In genomic region chr2:91978547-91978946, GRCm38 (mm10) we compare ENCODE assay signal across 18 mouse cellular contexts. TPM values are rescaled to one million over a fixed set of nuclear protein-coding genes. Genes with fewer than 3 reads are reported as not detected.
DNase-seq lines count a peak whose midpoint lies in the region; ATAC-seq and TF ChIP-seq lines count a peak whose summit lies in the region.
"Had no signal": no experiment of that assay in that cellular context is flagged by ENCODE, and none has a peak within 500 bp of the region (broad histone marks: within the 10 kb centered on the region; RNA-seq: fewer than 3 reads in every experiment).

No protein-coding gene starts in this region.

- WGBS in heart, embryonic 12.5 days = 11% methylated on average over 2 of the region's 2 CpGs
- 17% methylated on average over 2 of the region's 2 CpGs for WGBS in lung, embryonic 16.5 days
- 35% methylated on average over 2 of the region's 2 CpGs for WGBS in embryonic facial prominence, embryonic 12.5 days
- WGBS in limb, embryonic 14.5 days = 24% methylated on average over 2 of the region's 2 CpGs

- no peak for ATAC-seq in heart, embryonic 12.5 days (ENCODE audit: insufficient number of reproducible peaks, low FRiP score)
- ATAC-seq in lung, embryonic 16.5 days (ENCODE audit: low read depth) = peak; percentile 35; the same call in 1 of the 2 replicates
- no peak; the same call in 1 of the 2 replicates for ATAC-seq in embryonic facial prominence, embryonic 12.5 days (ENCODE audit: insufficient number of reproducible peaks, insufficient read depth, low FRiP score, low TSS enrichment)
- ATAC-seq in limb, embryonic 14.5 days (ENCODE audit: low FRiP score, low read depth) = peak; percentile 56; the same call in 1 of the 2 replicates
- ATAC-seq: hindbrain, embryonic 16.5 days had no signal

- intact Hi-C loops in heart, postnatal 10 days (cut with DNase I) = no loop called here

- H3K9me3 ChIP-seq in heart, embryonic 12.5 days (replicated peaks) = no peaks in the 10 kb centered on the region
- H3K9me3 ChIP-seq in lung, embryonic 16.5 days (ENCODE audit: control insufficient read depth, low read length) = no peaks in the 10 kb centered on the region
- no peaks in the 10 kb centered on the region for H3K9me3 ChIP-seq in embryonic facial prominence, embryonic 12.5 days
- no peaks in the 10 kb centered on the region for H3K9me3 ChIP-seq in limb, embryonic 14.5 days (ENCODE audit: control insufficient read depth, low read length)
- H3K9me3 ChIP-seq: G1E had no signal

- H3K36me3 ChIP-seq in heart, embryonic 12.5 days = peaks cover 4% of the 10 kb centered on the region; the same call in 1 of the 2 replicates
- no peaks in the 10 kb centered on the region for H3K36me3 ChIP-seq in lung, embryonic 16.5 days (ENCODE audit: control insufficient read depth, insufficient read depth, low read length)
- no peaks in the 10 kb centered on the region for H3K36me3 ChIP-seq in embryonic facial prominence, embryonic 12.5 days
- peaks cover 6% of the 10 kb centered on the region; the same call in 1 of the 2 replicates for H3K36me3 ChIP-seq in limb, embryonic 14.5 days (ENCODE audit: control insufficient read depth, insufficient read depth, low read length)
- H3K36me3 ChIP-seq: G1E had no signal

- no peak overlapping the region for H3K9ac ChIP-seq in heart, embryonic 12.5 days
- no peak overlapping the region for H3K9ac ChIP-seq in lung, embryonic 16.5 days (ENCODE audit: low read length)
- H3K9ac ChIP-seq in embryonic facial prominence, embryonic 12.5 days = no peak overlapping the region
- no peak overlapping the region for H3K9ac ChIP-seq in limb, embryonic 14.5 days (ENCODE audit: low read depth, low read length, severe bottlenecking)

- TF ChIP-seq POLR2A in limb, embryonic 14.5 days (IDR thresholded peaks at IDR 0.05; ENCODE audit: borderline replicate concordance, extremely low read depth, insufficient read depth, insufficient read length) = no peak

- no peak overlapping the region for H3K4me2 ChIP-seq in heart, embryonic 12.5 days
- no peak overlapping the region for H3K4me2 ChIP-seq in lung, embryonic 16.5 days (ENCODE audit: low read depth, low read length)
- no peak overlapping the region for H3K4me2 ChIP-seq in embryonic facial prominence, embryonic 12.5 days (replicated peaks)
- no peak overlapping the region for H3K4me2 ChIP-seq in limb, embryonic 14.5 days (replicated peaks; ENCODE audit: low read depth, low read length, severe bottlenecking)

- H3K4me3 ChIP-seq in heart, embryonic 12.5 days = no peak overlapping the region
- no peak overlapping the region for H3K4me3 ChIP-seq in lung, embryonic 16.5 days (ENCODE audit: low read length)
- H3K4me3 ChIP-seq in embryonic facial prominence, embryonic 12.5 days = no peak overlapping the region
- H3K4me3 ChIP-seq in limb, embryonic 14.5 days (replicated peaks; ENCODE audit: low read length) = no peak overlapping the region

- H3K4me1 ChIP-seq in heart, embryonic 12.5 days (replicated peaks) = peaks cover 47% of the 10 kb centered on the region
- H3K4me1 ChIP-seq in lung, embryonic 16.5 days (replicated peaks; ENCODE audit: control insufficient read depth, insufficient read depth, low read length) = peaks cover 19% of the 10 kb centered on the region
- H3K4me1 ChIP-seq in embryonic facial prominence, embryonic 12.5 days = peaks cover 23% of the 10 kb centered on the region
- H3K4me1 ChIP-seq in limb, embryonic 14.5 days (ENCODE audit: control insufficient read depth, insufficient read depth, low read length) = peaks cover 9% of the 10 kb centered on the region

- peak overlapping the region; percentile 57 for H3K27ac ChIP-seq in heart, embryonic 12.5 days (ENCODE audit: poor library complexity, severe bottlenecking)
- no peak overlapping the region for H3K27ac ChIP-seq in lung, embryonic 16.5 days (ENCODE audit: low read length)
- H3K27ac ChIP-seq in embryonic facial prominence, embryonic 12.5 days = peak overlapping the region; percentile 54; the same call in 1 of the 2 replicates
- H3K27ac ChIP-seq in limb, embryonic 14.5 days (replicated peaks; ENCODE audit: low read depth, low read length) = no peak overlapping the region

- DNase-seq in heart, postnatal 10 days = no peak
- DNase-seq in lung, postnatal 36 days = no peak
- DNase-seq in limb, embryonic 14.5 days (ENCODE audit: low spot score) = peak; percentile 66
- no peak for DNase-seq in cerebellum, adult 9-10 months
- DNase-seq: adrenal gland, postnatal 36 days; cerebellum, adult 11 months; gastrocnemius, postnatal 25 days; kidney, postnatal 10 days; left cerebral cortex, postnatal 4 days; lung, adult 18-20 months; thymus, postnatal 14 days had no signal

- H3K27me3 ChIP-seq in heart, embryonic 12.5 days (replicated peaks) = peaks cover 31% of the 10 kb centered on the region
- peaks cover 30% of the 10 kb centered on the region for H3K27me3 ChIP-seq in lung, embryonic 16.5 days (ENCODE audit: control insufficient read depth, insufficient read depth, low read depth, low read length)
- H3K27me3 ChIP-seq in embryonic facial prominence, embryonic 12.5 days = peaks cover 43% of the 10 kb centered on the region
- H3K27me3 ChIP-seq in limb, embryonic 14.5 days (ENCODE audit: control insufficient read depth, insufficient read depth, low read length) = peaks cover 27% of the 10 kb centered on the region

RNA-seq across cellular contexts. Expression of gene Dgkz, which starts 2.9 kb away (rescaled TPM):
- 43.8 and 48.8 TPM in 2 replicates for polyA plus RNA-seq in heart, embryonic 12.5 days (2016; fragmentation: Nextera tagmentation; extraction: Ambion mirVana)
- 10 to 100 TPM; 64.3 to 85.9 TPM for total RNA-seq in heart, postnatal 10 days (2021)
- 55.9 and 59.7 TPM in 2 replicates for polyA plus RNA-seq in lung, embryonic 16.5 days (2015; fragmentation: Nextera tagmentation; extraction: Ambion mirVana)
- polyA plus RNA-seq in embryonic facial prominence, embryonic 12.5 days (2016; fragmentation: Nextera tagmentation; extraction: Ambion mirVana) = 39.1 and 40.8 TPM in 2 replicates
- 97.1 and 109 TPM in 2 replicates for polyA plus RNA-seq in limb, embryonic 14.5 days (2012; rRNA removed)
- 40.4 and 42.4 TPM in 2 replicates for polyA plus RNA-seq in limb, embryonic 14.5 days (2014; fragmentation: Nextera tagmentation; extraction: Ambion mirVana)

RNA-seq across cellular contexts. Expression of gene Gm9821, which starts 33.0 kb away (rescaled TPM):
- polyA plus RNA-seq in heart, embryonic 12.5 days (2016; fragmentation: Nextera tagmentation; extraction: Ambion mirVana) = 3.2 and 4.0 TPM in 2 replicates
- total RNA-seq in heart, postnatal 10 days (2021) = not detected
- polyA plus RNA-seq in lung, embryonic 16.5 days (2015; fragmentation: Nextera tagmentation; extraction: Ambion mirVana) = 0.33 and 0.88 TPM in 2 replicates
- 0.36 and 0.73 TPM in 2 replicates for polyA plus RNA-seq in embryonic facial prominence, embryonic 12.5 days (2016; fragmentation: Nextera tagmentation; extraction: Ambion mirVana)
- polyA plus RNA-seq in limb, embryonic 14.5 days (2012; rRNA removed) = 0.05 TPM in 1 of 2 replicates, not detected in the other
- polyA plus RNA-seq in limb, embryonic 14.5 days (2014; fragmentation: Nextera tagmentation; extraction: Ambion mirVana) = 0.37 and 0.56 TPM in 2 replicates
- total RNA-seq: adrenal gland, postnatal 36 days; gastrocnemius, postnatal 25 days; layer of hippocampus, postnatal 14 days; left cerebral cortex, postnatal 4 days had no signal

RNA-seq across cellular contexts. Expression of gene Creb3l1, which starts 45.8 kb away (rescaled TPM):
- 6.1 and 6.7 TPM in 2 replicates for polyA plus RNA-seq in heart, embryonic 12.5 days (2016; fragmentation: Nextera tagmentation; extraction: Ambion mirVana)
- total RNA-seq in heart, postnatal 10 days (2021) = 10 to 100 TPM; 15.6 to 16.0 TPM
- 13.3 and 15.1 TPM in 2 replicates for polyA plus RNA-seq in lung, embryonic 16.5 days (2015; fragmentation: Nextera tagmentation; extraction: Ambion mirVana)
- 3.3 and 3.6 TPM in 2 replicates for polyA plus RNA-seq in embryonic facial prominence, embryonic 12.5 days (2016; fragmentation: Nextera tagmentation; extraction: Ambion mirVana)
- polyA plus RNA-seq in limb, embryonic 14.5 days (2012; rRNA removed) = 28.5 and 35.0 TPM in 2 replicates
- polyA plus RNA-seq in limb, embryonic 14.5 days (2014; fragmentation: Nextera tagmentation; extraction: Ambion mirVana) = 31.3 and 37.5 TPM in 2 replicates

RNA-seq across cellular contexts. Expression of gene Mdk, which starts 46.5 kb away (rescaled TPM):
- polyA plus RNA-seq in heart, embryonic 12.5 days (2016; fragmentation: Nextera tagmentation; extraction: Ambion mirVana) = 724 and 730 TPM in 2 replicates
- total RNA-seq in heart, postnatal 10 days (2021) = 10 to 100 TPM; 51.5 to 56.1 TPM
- 680 and 776 TPM in 2 replicates for polyA plus RNA-seq in lung, embryonic 16.5 days (2015; fragmentation: Nextera tagmentation; extraction: Ambion mirVana)
- 1,900 and 1,964 TPM in 2 replicates for polyA plus RNA-seq in embryonic facial prominence, embryonic 12.5 days (2016; fragmentation: Nextera tagmentation; extraction: Ambion mirVana)
- 1,140 and 1,381 TPM in 2 replicates for polyA plus RNA-seq in limb, embryonic 14.5 days (2012; rRNA removed)
- 1,171 and 1,392 TPM in 2 replicates for polyA plus RNA-seq in limb, embryonic 14.5 days (2014; fragmentation: Nextera tagmentation; extraction: Ambion mirVana)
- total RNA-seq: common myeloid progenitor, adult 5-6 weeks had no signal

RNA-seq across cellular contexts. Expression of gene Chrm4, which starts 51.5 kb away (rescaled TPM):
- polyA plus RNA-seq in heart, embryonic 12.5 days (2016; fragmentation: Nextera tagmentation; extraction: Ambion mirVana) = 0.15 TPM in 1 of 2 replicates, not detected in the other
- under 1 TPM in 1 of 2 experiments, not detected in 1; 0.17 TPM for total RNA-seq in heart, postnatal 10 days (2021)
- 0.10 TPM in 1 of 2 replicates, not detected in the other for polyA plus RNA-seq in lung, embryonic 16.5 days (2015; fragmentation: Nextera tagmentation; extraction: Ambion mirVana)
- 0.65 and 1.2 TPM in 2 replicates for polyA plus RNA-seq in embryonic facial prominence, embryonic 12.5 days (2016; fragmentation: Nextera tagmentation; extraction: Ambion mirVana)
- polyA plus RNA-seq in limb, embryonic 14.5 days (2012; rRNA removed) = 0.47 and 0.88 TPM in 2 replicates
- polyA plus RNA-seq in limb, embryonic 14.5 days (2014; fragmentation: Nextera tagmentation; extraction: Ambion mirVana) = 0.17 and 0.32 TPM in 2 replicates
- total RNA-seq: gastrocnemius, postnatal 25 days had no signal
- polyA plus RNA-seq: G1E had no signal

Comparison
In these comparisons a context has a peak if more than half of its experiments do, and no peak if none do; other contexts are left out.
1. ATAC-seq: peak in lung, embryonic 16.5 days (single experiment) and limb, embryonic 14.5 days (single experiment); none in heart, embryonic 12.5 days (single experiment) and embryonic facial prominence, embryonic 12.5 days (single experiment).
2. H3K27ac ChIP-seq: peak in heart, embryonic 12.5 days (single experiment) and embryonic facial prominence, embryonic 12.5 days (single experiment); none in lung, embryonic 16.5 days (single experiment) and limb, embryonic 14.5 days (single experiment).